Mouse (Mus musculus): ENCODE measurements around the gene Dus3l. TPM values are rescaled to one million over a fixed set of nuclear protein-coding genes. Genes with fewer than 3 reads are reported as not detected.

Dus3l gene
- polyA plus RNA-seq (2016; fragmentation: Nextera tagmentation; extraction: Ambion mirVana): 46.8 and 47.6 TPM in 2 replicates

DNA sequence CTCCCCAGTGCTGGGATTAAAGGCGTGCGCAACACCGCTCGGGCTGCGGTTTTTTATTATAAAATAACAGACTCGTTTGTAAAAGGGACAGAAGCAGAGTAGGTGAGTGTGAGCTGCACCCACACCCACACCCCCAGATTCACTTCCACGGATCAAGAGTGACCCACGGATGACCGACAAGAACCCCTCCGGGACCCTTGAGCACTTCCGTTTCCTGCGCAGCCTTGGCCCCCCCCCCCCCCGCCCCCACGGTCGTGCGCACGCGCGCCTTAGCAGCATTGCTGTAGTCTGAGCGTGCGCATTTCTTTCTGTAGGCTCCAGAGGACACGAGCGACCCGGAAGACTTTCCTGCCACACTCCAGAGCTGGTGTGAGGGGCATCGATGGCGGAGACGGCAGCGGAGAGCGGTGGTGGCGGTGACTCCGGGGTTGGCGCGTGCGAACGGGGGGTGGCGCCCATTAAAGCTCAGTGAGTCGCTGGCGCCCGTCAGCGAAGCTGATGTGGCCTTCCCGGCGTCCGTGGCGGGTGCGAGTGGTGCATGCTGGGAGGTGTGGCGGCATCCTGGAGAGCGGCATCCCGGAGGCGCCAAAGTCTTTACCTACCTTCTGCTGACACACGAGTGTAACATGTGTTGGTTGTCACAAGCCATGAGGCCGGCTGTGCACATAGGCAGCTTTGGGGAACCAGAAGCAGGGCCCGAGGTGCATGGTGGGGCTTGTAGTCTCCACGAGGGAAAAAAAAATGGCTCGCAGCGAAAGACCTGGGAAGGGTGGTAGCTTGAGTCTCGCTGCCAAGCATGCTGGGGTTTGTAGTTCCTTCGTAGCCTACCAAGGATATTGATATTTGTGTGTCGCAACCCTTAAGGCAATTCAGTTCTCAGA, at the start of gene Dus3l:
Gene Dus3l (plus strand): TSS at position 284 of the 881 bp plus-strand sequence.
- peak within 1 kb of the TSS; percentile 95 for H3K27ac ChIP-seq
- ATAC-seq (ENCODE audit: low FRiP score): peak; percentile 83
- H3K4me3 ChIP-seq: peak within 1 kb of the TSS; percentile 70
- peaks cover 23% of the 10 kb centered on the region for H3K4me1 ChIP-seq
- H3K36me3 ChIP-seq: peaks cover 27% of the 10 kb centered on the region
- peak within 1 kb of the TSS; percentile 79 for H3K9ac ChIP-seq
- H3K4me2 ChIP-seq (replicated peaks): peak within 1 kb of the TSS; percentile 76
- WGBS: 2% methylated on average over 55 of the region's 58 CpGs
- H3K9me3 ChIP-seq (replicated peaks): no peaks in the 10 kb centered on the region
- H3K27me3 ChIP-seq: peaks cover 14% of the 10 kb centered on the region

DNA sequence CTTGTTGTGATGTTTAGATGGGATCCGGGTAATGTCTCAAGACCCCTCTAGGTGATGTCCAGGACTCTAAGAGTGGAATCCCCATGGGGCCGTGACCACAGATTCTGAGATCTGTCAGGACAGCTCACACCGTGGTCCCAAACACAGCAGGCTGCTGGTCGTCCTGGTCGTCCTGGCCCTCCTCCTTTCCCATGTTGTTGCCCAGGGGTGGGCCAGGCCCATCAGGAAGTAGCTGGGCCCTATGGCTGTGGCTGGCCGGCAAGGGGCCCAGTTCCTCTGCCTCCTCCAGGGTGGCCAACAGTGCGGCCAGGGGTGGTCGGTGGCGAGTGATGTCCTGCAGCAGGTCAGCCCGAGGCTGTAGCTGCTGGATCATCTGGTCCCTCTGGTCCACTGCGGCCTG, 49.2 kb upstream of the Dus3l start:
- Histone ChIP-seq H3K36me3 (peaks cover 26% of the 10 kb centered on the region), H3K4me1 (peaks cover 31% of the 10 kb centered on the region), H3K27ac (no peak overlapping the region), H3K9me3 (replicated peaks) (no peaks in the 10 kb centered on the region), H3K4me3 (peak overlapping the region; percentile 74; the same call in 1 of the 2 replicates), H3K27me3 (no peaks in the 10 kb centered on the region), H3K9ac (0 out of 2 replicates have a peak overlapping the region, but pooled peaks have one; percentile 84), H3K4me2 (replicated peaks) (peak overlapping the region; percentile 64)
- 60% methylated on average over 11 of the region's 11 CpGs for WGBS
- ATAC-seq (ENCODE audit: low FRiP score): no peak

DNA sequence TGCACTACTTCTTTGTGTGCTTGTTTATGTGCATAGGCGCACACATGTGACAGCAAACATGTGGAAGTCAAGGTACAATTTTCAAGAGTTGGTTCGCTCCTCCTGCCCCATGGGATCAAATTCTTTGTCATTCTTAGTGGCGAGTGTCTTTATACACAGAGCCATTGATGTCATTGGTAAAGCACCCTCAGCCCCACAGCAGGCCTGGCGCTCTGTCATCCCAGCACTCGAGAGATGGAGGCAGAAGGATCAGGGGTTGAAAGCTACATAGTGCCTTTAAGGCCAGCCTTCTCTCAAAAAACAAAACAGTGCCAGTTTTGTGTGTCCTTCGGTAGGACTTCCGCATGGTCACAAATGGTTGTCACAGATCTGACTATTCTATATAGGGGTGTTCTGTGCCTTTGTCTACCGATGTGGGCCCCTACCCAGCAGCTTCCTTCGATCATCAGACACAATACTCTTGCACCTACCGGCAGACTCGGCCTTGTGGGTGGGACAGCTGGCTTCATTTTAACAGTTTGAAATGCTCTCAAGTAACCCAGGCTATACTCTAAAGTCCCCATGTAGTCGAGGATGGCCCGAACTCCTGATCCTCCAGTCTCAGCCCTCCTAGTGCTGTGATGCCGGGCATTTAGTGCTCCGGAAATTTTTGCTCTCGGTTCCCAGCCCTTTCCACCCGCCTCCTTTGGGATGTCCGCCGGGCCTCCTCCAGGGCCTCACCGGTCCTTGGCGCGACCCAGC, 48.5 kb upstream of the Dus3l start:
- 25% methylated on average over 22 of the region's 22 CpGs for WGBS
- Histone ChIP-seq H3K36me3 (peaks cover 22% of the 10 kb centered on the region), H3K27ac (peak overlapping the region; percentile 86), H3K27me3 (no peaks in the 10 kb centered on the region), H3K4me1 (peaks cover 31% of the 10 kb centered on the region), H3K9ac (peak overlapping the region; percentile 84), H3K9me3 (replicated peaks) (no peaks in the 10 kb centered on the region), H3K4me2 (replicated peaks) (peak overlapping the region; percentile 64), H3K4me3 (peak overlapping the region; percentile 74)
- peak; percentile 1 for ATAC-seq (ENCODE audit: low FRiP score)

DNA sequence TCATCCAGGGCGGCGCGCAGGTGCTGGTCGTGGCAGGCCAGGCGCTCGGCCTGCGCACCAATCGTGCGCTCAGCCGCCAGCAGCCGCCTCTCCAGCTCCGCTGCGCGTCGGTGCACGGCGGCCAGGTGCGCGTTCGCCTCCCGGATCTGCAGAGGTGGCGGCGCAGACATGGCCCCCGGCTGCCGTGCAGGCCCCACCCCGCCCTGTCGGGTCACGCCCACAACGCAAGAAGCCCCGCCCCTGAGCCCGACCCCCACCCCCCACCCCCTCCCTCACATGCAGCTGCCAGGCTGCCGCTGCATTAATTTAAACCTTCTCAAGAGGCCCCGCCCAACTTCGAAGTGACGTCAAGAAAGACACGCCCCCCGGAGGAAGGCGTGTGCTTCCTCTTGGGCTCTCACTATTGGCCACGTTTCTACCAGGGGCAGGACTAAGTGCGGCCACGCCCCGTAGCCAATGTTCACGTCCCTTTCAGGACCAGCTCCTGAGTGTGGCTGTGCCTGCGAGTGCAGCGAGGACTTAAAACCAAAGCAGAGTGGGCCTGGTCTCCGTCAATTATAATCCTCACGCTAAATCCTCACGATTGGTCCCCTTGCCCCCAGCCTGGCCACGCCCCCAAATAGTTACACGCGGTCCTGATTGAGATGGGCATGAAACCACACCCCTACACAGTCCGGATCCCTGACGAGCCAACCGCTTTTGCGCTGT, 47.7 kb upstream of the Dus3l start:
- Histone ChIP-seq H3K4me1 (peaks cover 31% of the 10 kb centered on the region), H3K27ac (peak overlapping the region; percentile 86), H3K4me2 (replicated peaks) (peak overlapping the region; percentile 64), H3K9me3 (replicated peaks) (no peaks in the 10 kb centered on the region), H3K27me3 (no peaks in the 10 kb centered on the region), H3K9ac (peak overlapping the region; percentile 84), H3K4me3 (peak overlapping the region; percentile 74), H3K36me3 (peaks cover 22% of the 10 kb centered on the region)
- 2% methylated on average over 52 of the region's 55 CpGs for WGBS
- peak; percentile 95 for ATAC-seq (ENCODE audit: low FRiP score)

DNA sequence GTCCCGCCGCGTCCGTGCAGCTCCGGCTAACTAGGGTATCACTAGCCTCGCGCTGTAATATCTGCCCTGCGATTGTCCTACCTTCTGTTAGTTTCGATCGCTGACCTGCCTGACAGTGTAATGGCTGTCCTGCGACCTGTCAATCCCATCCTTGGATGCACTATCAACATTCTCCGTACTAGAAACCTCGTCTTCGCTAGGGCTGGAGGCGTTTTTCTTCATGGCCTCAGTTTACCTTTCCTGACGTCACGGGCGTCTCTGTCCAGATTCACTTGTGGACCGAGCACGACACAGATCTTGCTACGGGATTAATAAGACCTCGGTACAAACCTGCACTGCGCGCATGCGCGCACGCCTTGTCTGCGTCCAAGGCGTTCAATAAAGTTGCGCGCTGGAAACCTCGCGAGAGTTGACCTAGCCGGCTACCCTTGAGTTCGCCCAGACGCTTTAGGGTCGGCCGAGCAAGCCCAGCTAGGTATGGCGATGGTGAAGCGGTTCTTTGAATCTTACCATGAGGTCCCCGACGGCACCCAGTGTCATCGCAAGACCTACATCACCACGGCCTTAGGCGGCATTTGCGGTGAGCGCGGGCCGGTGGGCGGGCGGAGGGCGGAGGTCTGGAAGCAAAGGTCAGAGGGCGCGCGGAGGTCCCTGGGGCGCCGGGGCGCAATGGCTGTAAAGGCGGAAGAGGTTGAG, 47.0 kb upstream of the Dus3l start, which contains the start of the genes Ndufa11 and Vmac:
Gene Ndufa11 (plus strand): TSS at position 405 of the 696 bp plus-strand sequence.
Gene Vmac (minus strand): TSS at position 660 of the 696 bp plus-strand sequence.
- Histone ChIP-seq H3K27ac (peak within 1 kb of the TSS; percentile 86), H3K9ac (peak within 1 kb of the TSS; percentile 87), H3K4me2 (replicated peaks) (peak within 1 kb of the TSS; percentile 64), H3K27me3 (no peaks in the 10 kb centered on the region), H3K4me3 (peak within 1 kb of the TSS; percentile 74), H3K9me3 (replicated peaks) (no peaks in the 10 kb centered on the region), H3K4me1 (peaks cover 31% of the 10 kb centered on the region), H3K36me3 (peaks cover 22% of the 10 kb centered on the region)
- ATAC-seq (ENCODE audit: low FRiP score): peak; percentile 83
- WGBS: under 1% methylated on average over 59 of the region's 59 CpGs

DNA sequence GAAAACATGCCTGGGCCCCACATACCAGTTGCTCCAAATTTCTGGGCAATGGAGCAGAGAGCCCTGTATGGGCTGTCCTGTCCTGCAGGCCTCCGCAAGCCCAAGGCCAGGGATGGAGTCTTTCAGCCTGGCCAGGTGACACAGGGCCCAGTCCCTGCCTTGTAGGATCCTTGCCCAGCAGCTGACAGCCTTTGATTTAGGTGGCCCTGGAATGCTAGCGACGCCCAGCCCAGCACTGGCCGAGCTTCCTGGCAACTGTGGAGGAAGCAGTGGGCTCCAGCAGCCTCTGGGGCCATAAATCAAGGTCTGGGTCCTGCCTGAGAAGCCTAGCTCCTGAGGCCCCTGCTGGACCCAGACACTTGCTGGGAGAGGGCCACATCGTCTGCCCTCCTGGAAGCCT, 42.1 kb upstream of the Dus3l start:
- WGBS: 93% methylated on average over 5 of the region's 5 CpGs
- H3K27ac ChIP-seq: no peak overlapping the region
- ATAC-seq (ENCODE audit: low FRiP score): no peak
- H3K4me1 ChIP-seq: peaks cover 25% of the 10 kb centered on the region
- H3K27me3 ChIP-seq: no peaks in the 10 kb centered on the region
- H3K4me3 ChIP-seq: no peak overlapping the region
- no peak overlapping the region; the same call in 1 of the 2 replicates for H3K9ac ChIP-seq
- no peak overlapping the region for H3K4me2 ChIP-seq (replicated peaks)
- H3K36me3 ChIP-seq: peaks cover 46% of the 10 kb centered on the region
- H3K9me3 ChIP-seq (replicated peaks): 0 out of 2 replicates have a peak, but pooled peaks cover 4% of the 10 kb centered on the region

DNA sequence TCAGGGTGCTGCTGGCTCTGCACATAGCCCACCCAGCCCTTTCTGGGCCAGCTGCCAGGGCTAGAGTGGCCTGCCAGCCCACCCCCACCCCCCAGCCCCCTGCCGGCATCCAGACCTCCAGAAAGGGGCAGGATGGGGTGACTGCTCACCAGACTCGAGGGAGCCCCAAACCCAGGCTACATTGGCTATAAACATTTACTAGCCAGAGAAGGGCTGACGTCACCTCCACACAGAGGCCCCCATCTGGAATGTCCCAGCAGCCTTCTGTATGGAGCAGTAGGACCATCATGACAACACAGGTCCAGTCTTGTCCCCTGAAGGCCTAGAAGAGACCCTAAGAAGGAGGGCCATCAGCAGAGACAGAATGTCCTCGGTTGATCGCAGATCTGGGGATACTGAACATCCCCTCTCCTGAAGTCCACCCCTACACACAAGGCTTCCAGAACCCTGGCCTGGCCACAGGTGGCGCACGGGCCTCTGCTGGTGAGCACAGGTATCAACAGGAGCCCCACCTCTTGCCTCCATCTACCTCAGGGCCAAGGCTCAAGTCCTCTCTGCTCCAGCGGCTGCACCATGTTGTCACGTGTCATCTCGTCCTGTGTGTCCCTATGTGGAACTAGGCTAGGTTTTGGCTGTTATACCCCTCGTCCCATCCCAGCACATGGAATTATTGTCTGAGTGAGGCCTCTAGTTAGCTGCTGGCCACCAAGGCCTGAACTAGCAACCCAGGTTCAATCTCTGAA, 41.0 kb upstream of the Dus3l start:
- H3K4me3 ChIP-seq: no peak overlapping the region
- 0 out of 2 replicates have a peak, but pooled peaks cover 4% of the 10 kb centered on the region for H3K9me3 ChIP-seq (replicated peaks)
- H3K36me3 ChIP-seq: peaks cover 46% of the 10 kb centered on the region
- no peak for ATAC-seq (ENCODE audit: low FRiP score)
- no peaks in the 10 kb centered on the region for H3K27me3 ChIP-seq
- peaks cover 28% of the 10 kb centered on the region for H3K4me1 ChIP-seq
- H3K4me2 ChIP-seq (replicated peaks): no peak overlapping the region
- WGBS: 85% methylated on average over 11 of the region's 11 CpGs
- no peak overlapping the region for H3K27ac ChIP-seq
- no peak overlapping the region for H3K9ac ChIP-seq

DNA sequence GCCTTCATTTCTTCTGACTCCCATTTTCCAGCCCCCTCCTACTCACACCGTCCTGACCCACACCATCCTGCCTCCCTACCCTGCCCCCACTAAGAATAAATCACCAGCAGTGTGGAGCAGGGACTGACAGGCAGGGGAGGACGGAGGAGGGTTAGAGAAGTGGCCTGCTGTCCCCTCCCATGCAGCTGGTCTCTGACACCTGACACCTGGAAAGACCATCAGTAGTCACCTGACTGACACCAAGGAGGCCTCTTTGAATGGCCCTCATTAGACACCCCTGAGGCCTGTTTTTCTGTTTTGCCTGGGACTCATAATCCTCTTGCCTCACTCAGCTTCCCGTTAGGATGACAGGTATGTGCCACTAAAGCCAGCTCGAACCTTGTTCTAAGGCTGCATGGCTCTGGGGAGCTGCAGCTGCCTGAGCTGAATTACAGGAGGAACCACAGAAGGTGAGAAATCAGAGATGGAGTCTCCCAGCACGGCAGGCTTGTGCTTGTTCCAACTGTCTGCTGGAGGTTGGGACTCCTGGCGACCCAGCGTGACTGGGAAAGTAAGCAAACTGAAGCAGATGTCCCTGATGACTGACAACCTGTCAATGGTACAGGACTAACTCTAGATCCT, 37.4 kb upstream of the Dus3l start:
- peaks cover 22% of the 10 kb centered on the region; the same call in 1 of the 2 replicates for H3K4me1 ChIP-seq
- 0 out of 2 replicates have a peak, but pooled peaks cover 4% of the 10 kb centered on the region for H3K9me3 ChIP-seq (replicated peaks)
- 15% methylated on average over 7 of the region's 7 CpGs for WGBS
- 0 out of 2 replicates have a peak overlapping the region, but pooled peaks have one; percentile 43 for H3K9ac ChIP-seq
- peaks cover 32% of the 10 kb centered on the region for H3K36me3 ChIP-seq
- 0 out of 2 replicates have a peak, but pooled peaks have one; percentile 23 for ATAC-seq (ENCODE audit: low FRiP score)
- no peaks in the 10 kb centered on the region for H3K27me3 ChIP-seq
- H3K4me2 ChIP-seq (replicated peaks): no peak overlapping the region
- H3K27ac ChIP-seq: no peak overlapping the region; the same call in 1 of the 2 replicates
- no peak overlapping the region for H3K4me3 ChIP-seq

DNA sequence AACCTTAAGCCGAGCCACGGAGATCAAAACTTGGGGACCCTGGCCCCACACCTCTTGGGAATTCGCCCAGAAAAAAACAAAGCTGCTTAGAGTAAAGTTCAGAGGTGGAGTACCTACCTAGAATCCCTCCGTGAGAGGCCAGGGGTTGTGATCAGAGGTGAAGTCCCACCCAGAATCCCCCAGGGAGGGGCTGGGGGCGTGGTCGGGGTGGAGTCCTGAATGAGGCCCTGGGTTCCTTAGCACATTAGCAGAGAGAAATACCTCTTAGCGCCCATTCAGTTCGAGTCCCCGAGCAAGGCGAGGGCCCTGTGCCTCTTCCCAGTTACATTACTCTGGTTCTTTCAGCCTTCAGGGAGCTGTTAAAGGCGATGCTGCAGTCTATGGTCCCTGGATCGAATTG, 36.9 kb upstream of the Dus3l start:
- 0 out of 2 replicates have a peak, but pooled peaks cover 4% of the 10 kb centered on the region for H3K9me3 ChIP-seq (replicated peaks)
- peaks cover 22% of the 10 kb centered on the region; the same call in 1 of the 2 replicates for H3K4me1 ChIP-seq
- ATAC-seq (ENCODE audit: low FRiP score): no peak
- peaks cover 27% of the 10 kb centered on the region for H3K36me3 ChIP-seq
- H3K4me3 ChIP-seq: no peak overlapping the region
- H3K4me2 ChIP-seq (replicated peaks): no peak overlapping the region
- H3K9ac ChIP-seq: no peak overlapping the region
- H3K27me3 ChIP-seq: no peaks in the 10 kb centered on the region
- no peak overlapping the region for H3K27ac ChIP-seq
- WGBS: 15% methylated on average over 12 of the region's 12 CpGs

DNA sequence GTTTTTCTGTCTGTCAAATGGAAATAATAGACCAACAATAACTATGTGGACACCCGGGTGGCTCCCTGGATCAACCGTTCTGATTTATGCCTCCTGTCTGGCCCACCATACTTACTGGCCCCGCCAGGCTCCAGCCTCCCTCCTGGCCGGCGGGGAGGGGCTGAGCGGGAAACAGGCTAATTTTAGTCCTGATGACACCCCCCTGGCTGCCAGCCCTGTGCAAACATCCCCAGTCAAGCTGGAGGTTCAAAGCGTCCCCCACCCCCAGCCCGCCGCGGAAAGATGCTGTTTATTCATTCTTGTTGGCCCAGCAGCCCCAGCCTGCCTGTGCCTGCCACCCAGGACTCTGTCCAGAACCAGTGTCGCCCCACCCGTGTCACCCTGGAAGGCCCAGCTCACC, 36.4 kb upstream of the Dus3l start:
- Histone ChIP-seq H3K27ac (no peak overlapping the region), H3K27me3 (no peaks in the 10 kb centered on the region), H3K36me3 (peaks cover 23% of the 10 kb centered on the region), H3K9me3 (replicated peaks) (0 out of 2 replicates have a peak, but pooled peaks cover 4% of the 10 kb centered on the region), H3K4me1 (peaks cover 22% of the 10 kb centered on the region; the same call in 1 of the 2 replicates), H3K4me3 (no peak overlapping the region), H3K9ac (no peak overlapping the region), H3K4me2 (replicated peaks) (no peak overlapping the region; the same call in 1 of the 2 replicates)
- WGBS: 23% methylated on average over 12 of the region's 12 CpGs
- ATAC-seq (ENCODE audit: low FRiP score): no peak

Data from hindbrain, embryonic 12.5 days (tissue).